Mouse (Mus musculus): Measurements from ENCODE around the gene 9930021J03Rik. TPM values are rescaled to one million over a fixed set of nuclear protein-coding genes. Genes with fewer than 3 reads are reported as not detected.

Gene 9930021J03Rik
- polyA plus RNA-seq, 1 experiment from 2014 or later: 3.7 TPM

DNA sequence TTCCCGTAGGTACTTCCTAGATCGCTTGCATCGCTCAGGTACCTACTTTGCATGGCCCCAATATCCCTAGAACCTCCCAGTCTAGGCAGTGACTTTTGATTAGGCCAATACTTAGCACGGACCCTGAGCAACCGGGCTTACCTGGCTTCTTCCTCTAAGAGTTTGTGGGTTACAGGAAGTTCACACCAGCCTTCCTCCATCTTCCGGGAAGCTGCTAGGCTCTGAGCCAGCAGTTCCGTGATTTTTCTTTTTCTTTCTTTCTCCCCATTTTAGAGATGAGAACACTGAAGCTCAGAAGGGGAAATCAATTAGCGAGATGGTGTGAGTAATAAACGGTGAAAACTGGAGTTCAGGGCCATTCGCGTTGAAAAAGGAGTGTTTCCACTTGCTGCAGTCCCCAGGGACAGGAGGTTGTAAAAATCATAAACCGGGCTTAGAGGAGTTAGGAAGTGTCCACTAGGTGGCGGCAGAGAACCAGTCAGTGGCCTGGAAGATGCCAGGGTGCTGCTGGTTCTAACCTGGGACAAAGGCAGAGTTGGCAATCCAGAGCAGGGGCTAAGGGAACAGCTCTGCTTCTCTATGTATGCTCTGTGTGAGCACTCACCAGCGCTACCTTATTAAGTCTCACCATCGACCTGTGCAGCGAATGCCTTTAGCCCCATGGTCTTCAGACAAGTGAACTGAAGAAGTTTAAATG lies 121.8 kb downstream of the 9930021J03Rik start:
- Histone ChIP-seq H3K4me3 (replicated peaks; ENCODE audit: low read length) (no peak overlapping the region), H3K9me3 (replicated peaks; ENCODE audit: control insufficient read depth, low read length) (peaks cover 3% of the 10 kb centered on the region; the same call in 1 of the 2 replicates), H3K9ac (ENCODE audit: low read length) (no peak overlapping the region), H3K36me3 (ENCODE audit: control insufficient read depth, insufficient read depth, low read length) (no peaks in the 10 kb centered on the region), H3K27ac (ENCODE audit: low read length) (no peak overlapping the region), H3K4me2 (ENCODE audit: low read depth, low read length) (no peak overlapping the region), H3K4me1 (ENCODE audit: control insufficient read depth, insufficient read depth, low read length) (no peaks in the 10 kb centered on the region), H3K27me3 (ENCODE audit: control insufficient read depth, insufficient read depth, low read length) (no peaks in the 10 kb centered on the region)
- ATAC-seq (ENCODE audit: insufficient read depth, low FRiP score): no peak
- 52% methylated on average over 16 of the region's 16 CpGs for WGBS

GRCm38 (mm10) chr19:29680182-29681152 lies 125.3 kb downstream of the 9930021J03Rik start:
- Histone ChIP-seq H3K9me3 (replicated peaks; ENCODE audit: control insufficient read depth, low read length) (peaks cover 3% of the 10 kb centered on the region; the same call in 1 of the 2 replicates), H3K27me3 (ENCODE audit: control insufficient read depth, insufficient read depth, low read length) (no peaks in the 10 kb centered on the region), H3K27ac (ENCODE audit: low read length) (no peak overlapping the region), H3K36me3 (ENCODE audit: control insufficient read depth, insufficient read depth, low read length) (no peaks in the 10 kb centered on the region), H3K4me2 (ENCODE audit: low read depth, low read length) (no peak overlapping the region), H3K4me3 (replicated peaks; ENCODE audit: low read length) (no peak overlapping the region), H3K4me1 (ENCODE audit: control insufficient read depth, insufficient read depth, low read length) (no peaks in the 10 kb centered on the region), H3K9ac (ENCODE audit: low read length) (no peak overlapping the region)
- ATAC-seq (ENCODE audit: insufficient read depth, low FRiP score): no peak
- WGBS: 46% methylated on average over 13 of the region's 13 CpGs

DNA sequence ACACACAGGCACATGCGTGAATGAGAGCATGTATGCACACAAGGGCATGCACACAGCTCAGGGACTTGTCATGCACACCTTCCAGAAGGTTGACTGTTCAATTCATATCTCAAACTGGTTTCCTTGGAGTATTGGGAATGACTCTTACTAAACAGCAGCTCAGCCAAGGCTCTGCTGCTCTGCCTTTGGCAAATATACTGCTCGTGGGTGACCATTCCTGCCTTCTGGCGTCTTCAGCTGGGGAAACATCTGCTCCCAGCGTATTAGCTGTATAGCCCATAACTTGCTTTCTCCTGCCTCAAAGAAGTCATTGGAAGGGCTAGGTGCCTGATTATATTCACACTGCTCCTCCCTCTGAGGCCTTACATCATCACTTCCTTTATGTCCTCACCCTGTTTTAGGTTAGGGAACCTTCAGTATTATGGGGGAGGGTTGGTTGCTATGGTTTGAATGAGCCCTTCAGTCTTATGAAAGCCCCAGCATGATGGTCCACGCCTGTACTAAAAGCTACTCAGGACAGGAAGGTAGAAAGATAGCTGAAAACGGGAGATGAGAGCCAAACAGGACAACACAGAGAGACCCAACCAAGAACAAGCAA lies 127.5 kb downstream of the 9930021J03Rik start:
- H3K9me3 ChIP-seq (replicated peaks; ENCODE audit: control insufficient read depth, low read length): no peaks in the 10 kb centered on the region
- H3K27me3 ChIP-seq (ENCODE audit: control insufficient read depth, insufficient read depth, low read length): no peaks in the 10 kb centered on the region
- no peak overlapping the region for H3K27ac ChIP-seq (ENCODE audit: low read length)
- H3K9ac ChIP-seq (ENCODE audit: low read length): no peak overlapping the region
- H3K4me3 ChIP-seq (replicated peaks; ENCODE audit: low read length): no peak overlapping the region
- H3K36me3 ChIP-seq (ENCODE audit: control insufficient read depth, insufficient read depth, low read length): no peaks in the 10 kb centered on the region
- no peaks in the 10 kb centered on the region for H3K4me1 ChIP-seq (ENCODE audit: control insufficient read depth, insufficient read depth, low read length)
- WGBS: 78% methylated on average over 6 of the region's 6 CpGs
- ATAC-seq (ENCODE audit: insufficient read depth, low FRiP score): no peak
- H3K4me2 ChIP-seq (ENCODE audit: low read depth, low read length): no peak overlapping the region

GRCm38 (mm10) chr19:29676479-29677193 lies 129.2 kb downstream of the 9930021J03Rik start:
- H3K9ac ChIP-seq (ENCODE audit: low read length): no peak overlapping the region
- ATAC-seq (ENCODE audit: insufficient read depth, low FRiP score): no peak
- 73% methylated on average over 10 of the region's 10 CpGs for WGBS
- H3K27ac ChIP-seq (ENCODE audit: low read length): no peak overlapping the region
- H3K4me2 ChIP-seq (ENCODE audit: low read depth, low read length): no peak overlapping the region
- H3K27me3 ChIP-seq (ENCODE audit: control insufficient read depth, insufficient read depth, low read length): no peaks in the 10 kb centered on the region
- no peaks in the 10 kb centered on the region for H3K36me3 ChIP-seq (ENCODE audit: control insufficient read depth, insufficient read depth, low read length)
- H3K9me3 ChIP-seq (replicated peaks; ENCODE audit: control insufficient read depth, low read length): no peaks in the 10 kb centered on the region
- no peak overlapping the region for H3K4me3 ChIP-seq (replicated peaks; ENCODE audit: low read length)
- no peaks in the 10 kb centered on the region for H3K4me1 ChIP-seq (ENCODE audit: control insufficient read depth, insufficient read depth, low read length)

- no peaks in the 10 kb centered on the region for H3K36me3 ChIP-seq (ENCODE audit: control insufficient read depth, insufficient read depth, low read length)
- H3K27ac ChIP-seq (ENCODE audit: low read length): no peak overlapping the region
- H3K27me3 ChIP-seq (ENCODE audit: control insufficient read depth, insufficient read depth, low read length): no peaks in the 10 kb centered on the region
- H3K9me3 ChIP-seq (replicated peaks; ENCODE audit: control insufficient read depth, low read length): no peaks in the 10 kb centered on the region
- no peaks in the 10 kb centered on the region for H3K4me1 ChIP-seq (ENCODE audit: control insufficient read depth, insufficient read depth, low read length)
- 28% methylated on average over 9 of the region's 9 CpGs for WGBS
- H3K4me3 ChIP-seq (replicated peaks; ENCODE audit: low read length): no peak overlapping the region
- H3K9ac ChIP-seq (ENCODE audit: low read length): no peak overlapping the region
- peak; percentile 39; the same call in 1 of the 2 replicates for ATAC-seq (ENCODE audit: insufficient read depth, low FRiP score)
- no peak overlapping the region for H3K4me2 ChIP-seq (ENCODE audit: low read depth, low read length)
These were observed 130.2 kb downstream of the 9930021J03Rik start for GRCm38 (mm10) chr19:29675562-29676078.

DNA sequence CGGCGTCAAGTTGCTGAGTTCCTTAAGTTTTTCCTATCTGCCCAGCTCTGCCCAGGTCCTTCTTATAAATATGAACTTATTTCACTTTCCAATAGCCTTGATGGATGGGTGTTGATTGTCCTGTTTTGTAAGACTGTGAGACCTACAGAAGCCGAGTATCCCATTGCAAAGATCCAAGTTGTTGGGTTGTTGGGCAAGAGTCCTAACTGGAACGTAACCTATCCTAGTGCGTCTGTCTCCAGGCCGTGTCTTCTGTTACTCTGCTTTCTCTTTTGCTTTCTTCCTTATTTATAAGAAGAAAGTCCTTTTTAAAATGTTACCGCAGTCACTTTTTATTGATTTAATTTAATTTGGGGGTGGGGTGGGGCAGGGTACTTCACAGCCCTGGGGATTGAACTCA lies 130.8 kb downstream of the 9930021J03Rik start:
- WGBS: 92% methylated on average over 7 of the region's 7 CpGs
- Histone ChIP-seq H3K9me3 (replicated peaks; ENCODE audit: control insufficient read depth, low read length) (no peaks in the 10 kb centered on the region), H3K4me2 (ENCODE audit: low read depth, low read length) (no peak overlapping the region), H3K36me3 (ENCODE audit: control insufficient read depth, insufficient read depth, low read length) (no peaks in the 10 kb centered on the region), H3K9ac (ENCODE audit: low read length) (no peak overlapping the region), H3K27ac (ENCODE audit: low read length) (no peak overlapping the region), H3K4me3 (replicated peaks; ENCODE audit: low read length) (no peak overlapping the region), H3K4me1 (ENCODE audit: control insufficient read depth, insufficient read depth, low read length) (no peaks in the 10 kb centered on the region), H3K27me3 (ENCODE audit: control insufficient read depth, insufficient read depth, low read length) (no peaks in the 10 kb centered on the region)
- ATAC-seq (ENCODE audit: insufficient read depth, low FRiP score): no peak

DNA sequence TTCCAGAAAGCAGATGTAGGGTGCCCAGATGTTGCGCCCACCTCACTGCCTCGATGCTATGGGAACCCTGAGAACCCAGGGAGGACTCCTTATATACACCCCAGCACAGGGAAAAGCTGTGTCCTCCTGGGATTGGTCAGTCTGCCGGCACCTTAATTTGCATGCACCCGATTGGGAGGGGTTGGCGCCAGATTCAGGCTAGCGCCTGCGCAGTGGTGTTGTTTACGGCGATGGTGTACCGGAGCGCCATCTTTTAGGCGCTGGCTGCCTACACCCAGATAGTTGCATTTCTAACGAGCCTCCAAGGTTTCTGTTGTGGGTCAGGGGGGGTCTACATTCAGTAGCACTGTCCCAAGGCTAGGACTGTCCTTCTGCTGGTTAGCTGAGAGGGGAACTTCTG lies 133.1 kb downstream of the 9930021J03Rik start:
- no peaks in the 10 kb centered on the region for H3K36me3 ChIP-seq (ENCODE audit: control insufficient read depth, insufficient read depth, low read length)
- no peaks in the 10 kb centered on the region for H3K27me3 ChIP-seq (ENCODE audit: control insufficient read depth, insufficient read depth, low read length)
- H3K9me3 ChIP-seq (replicated peaks; ENCODE audit: control insufficient read depth, low read length): no peaks in the 10 kb centered on the region
- no peak for ATAC-seq (ENCODE audit: insufficient read depth, low FRiP score)
- H3K4me2 ChIP-seq (ENCODE audit: low read depth, low read length): no peak overlapping the region
- H3K4me3 ChIP-seq (replicated peaks; ENCODE audit: low read length): no peak overlapping the region
- WGBS: 95% methylated on average over 13 of the region's 13 CpGs
- H3K9ac ChIP-seq (ENCODE audit: low read length): no peak overlapping the region
- H3K4me1 ChIP-seq (ENCODE audit: control insufficient read depth, insufficient read depth, low read length): no peaks in the 10 kb centered on the region
- H3K27ac ChIP-seq (ENCODE audit: low read length): no peak overlapping the region

DNA sequence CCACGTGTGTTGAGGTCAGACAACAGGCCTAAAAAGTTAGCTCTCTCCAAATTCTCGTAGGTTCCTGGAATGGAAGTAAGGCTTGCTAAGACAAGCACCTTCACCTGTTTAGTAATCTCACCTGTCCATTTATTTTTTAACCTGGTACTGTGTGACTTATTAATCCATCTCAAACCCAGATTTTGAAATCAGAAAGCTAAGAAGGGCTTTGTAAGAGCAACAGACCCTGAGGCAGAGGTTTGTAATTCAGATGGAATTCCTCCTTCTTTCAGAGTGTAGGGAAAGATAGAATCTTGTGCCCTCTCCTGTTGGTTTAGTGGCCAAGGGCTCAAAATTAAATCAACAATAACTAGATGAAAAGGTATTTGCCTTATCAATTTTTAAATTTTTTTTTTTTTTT lies 134.6 kb downstream of the 9930021J03Rik start:
- WGBS: 82% methylated on average over 2 of the region's 2 CpGs
- no peaks in the 10 kb centered on the region for H3K9me3 ChIP-seq (replicated peaks; ENCODE audit: control insufficient read depth, low read length)
- ATAC-seq (ENCODE audit: insufficient read depth, low FRiP score): no peak
- H3K4me1 ChIP-seq (ENCODE audit: control insufficient read depth, insufficient read depth, low read length): no peaks in the 10 kb centered on the region
- no peaks in the 10 kb centered on the region for H3K36me3 ChIP-seq (ENCODE audit: control insufficient read depth, insufficient read depth, low read length)
- H3K27me3 ChIP-seq (ENCODE audit: control insufficient read depth, insufficient read depth, low read length): no peaks in the 10 kb centered on the region
- no peak overlapping the region for H3K27ac ChIP-seq (ENCODE audit: low read length)
- H3K4me2 ChIP-seq (ENCODE audit: low read depth, low read length): no peak overlapping the region
- H3K4me3 ChIP-seq (replicated peaks; ENCODE audit: low read length): no peak overlapping the region
- no peak overlapping the region for H3K9ac ChIP-seq (ENCODE audit: low read length)

Data from stomach, embryonic 16.5 days (tissue).